Mouse (Mus musculus) megakaryocyte, adult 5-6 weeks (primary cell): ENCODE data around the gene Mrpl47. TPM values are rescaled to one million over a fixed set of nuclear protein-coding genes. Genes with fewer than 3 reads are reported as not detected.
"Not testable (repeated sequence)": the region's sequence is repeated elsewhere in the genome, so short reads cannot be mapped to it uniquely, and the experiment has no call there.

Experiments
- ATAC-seq: 2 replicates; pipeline ENCODE4 v1.8.0; 2016; ENCODE audit warnings: mild to moderate bottlenecking, inconsistent platforms; ENCODE audit not compliant: poor library complexity, severe bottlenecking
- total RNA-seq, 2 experiments: library from RNA; stranded (forward) in 1 of 2; stranded (reverse) in 1 of 2; fragments of 153-499, 151-499 nt in 1 of 2; fragments of 221-1000, 200-1000 nt in 1 of 2; gene quantifications; 2 replicates each; pipeline versions ENCODE4 v1.2.3 to v1.2.4; 2015 to 2017

Mrpl47 gene
- total RNA-seq, 2 experiments from 2014 or later, result 14.0 to 22.0 TPM

GRCm38 (mm10) chr3:32708368-32709231 lies 28.8 kb downstream of the Mrpl47 start:
- ATAC-seq, result peak; percentile 95

- ATAC-seq, result no peak
Observed at GRCm38 (mm10) chr3:32708052-32708367, 29.4 kb downstream of the Mrpl47 start.

- ATAC-seq, result not testable (repeated sequence)
Observed at GRCm38 (mm10) chr3:32705647-32706348, 31.6 kb downstream of the Mrpl47 start, which contains the start of gene Actl6a. Gene Actl6a, plus strand, starts transcription at chr3:32706298.

GRCm38 (mm10) chr3:32704632-32705031 lies 32.8 kb downstream of the Mrpl47 start:
- ATAC-seq, result not testable (repeated sequence)

GRCm38 (mm10) chr3:32704021-32704420 lies 33.4 kb downstream of the Mrpl47 start:
- not testable (repeated sequence) for ATAC-seq

- peak; percentile 91 for ATAC-seq
Observed at GRCm38 (mm10) chr3:32698228-32698863, 39.1 kb downstream of the Mrpl47 start.

- no peak for ATAC-seq
Observed at GRCm38 (mm10) chr3:32695583-32695980, 41.8 kb downstream of the Mrpl47 start.

GRCm38 (mm10) chr3:32694737-32695582 lies 42.4 kb downstream of the Mrpl47 start:
- no peak for ATAC-seq

- no peak for ATAC-seq
Observed at GRCm38 (mm10) chr3:32694211-32694610, 43.2 kb downstream of the Mrpl47 start.

GRCm38 (mm10) chr3:32691841-32692240 lies 45.6 kb downstream of the Mrpl47 start:
- no peak for ATAC-seq

- no peak for ATAC-seq
Observed at GRCm38 (mm10) chr3:32690901-32691300, 46.5 kb downstream of the Mrpl47 start.

- no peak for ATAC-seq
Observed at GRCm38 (mm10) chr3:32690008-32690407, 47.4 kb downstream of the Mrpl47 start.

- ATAC-seq, result no peak
Observed at GRCm38 (mm10) chr3:32689567-32689999, 47.8 kb downstream of the Mrpl47 start.

- no peak for ATAC-seq
Observed at GRCm38 (mm10) chr3:32687156-32687555, 50.2 kb downstream of the Mrpl47 start.

GRCm38 (mm10) chr3:32686537-32686936 lies 50.9 kb downstream of the Mrpl47 start:
- ATAC-seq, result no peak

- ATAC-seq, result no peak
Observed at GRCm38 (mm10) chr3:32684631-32685030, 52.8 kb downstream of the Mrpl47 start.

GRCm38 (mm10) chr3:32682910-32683531 lies 54.4 kb downstream of the Mrpl47 start:
- ATAC-seq, result no peak

- no peak for ATAC-seq
Observed at GRCm38 (mm10) chr3:32676393-32676792, 61.0 kb downstream of the Mrpl47 start.
